ENCODE assay signal across 17 mouse cellular contexts in the genomic region with DNA sequence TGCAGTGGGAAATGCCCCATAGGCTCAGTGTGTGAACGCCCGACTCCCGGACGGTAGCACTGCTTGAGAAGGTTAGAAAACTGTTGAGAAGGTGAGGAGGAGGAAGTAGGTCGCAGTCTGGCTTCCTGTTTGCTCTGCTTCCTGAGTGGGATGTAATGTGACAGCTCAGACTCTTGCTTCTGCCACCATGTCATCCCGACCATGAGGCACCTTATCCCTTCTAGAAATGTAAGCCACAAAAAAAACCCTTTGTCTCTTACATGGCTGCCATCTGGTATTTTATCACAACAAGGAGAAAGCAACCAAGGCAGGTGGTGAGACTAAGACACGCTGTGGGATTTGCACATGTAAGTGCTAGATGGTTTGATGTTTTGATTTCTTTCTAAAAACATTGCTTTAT. TPM values are rescaled to one million over a fixed set of nuclear protein-coding genes. Genes with fewer than 3 reads are reported as not detected.
"Had no signal": no experiment of that assay in that cellular context is flagged by ENCODE, and none has a peak within 500 bp of the region (broad histone marks: within the 10 kb centered on the region; RNA-seq: fewer than 3 reads in every experiment).

No protein-coding gene starts in this region.

- ATAC-seq: liver, postnatal 0 days; lung, postnatal 0 days had no signal

- H3K4me1 ChIP-seq: limb, embryonic 12.5 days; limb, embryonic 15.5 days had no signal

- H3K4me2 ChIP-seq: limb, embryonic 12.5 days; limb, embryonic 15.5 days; liver, embryonic 11.5 days; lung, embryonic 14.5 days; midbrain, embryonic 11.5 days had no signal

- H3K9me3 ChIP-seq: limb, embryonic 12.5 days; limb, embryonic 15.5 days had no signal

- H3K4me3 ChIP-seq: limb, embryonic 12.5 days; limb, embryonic 15.5 days had no signal

- H3K27ac ChIP-seq: limb, embryonic 12.5 days; limb, embryonic 15.5 days; liver, embryonic 14.5 days; macrophage had no signal

- H3K9ac ChIP-seq: limb, embryonic 12.5 days; limb, embryonic 15.5 days; liver, embryonic 14.5 days; liver, postnatal 0 days; lung, embryonic 14.5 days had no signal

- H3K27me3 ChIP-seq: limb, embryonic 15.5 days had no signal

- H3K36me3 ChIP-seq: limb, embryonic 12.5 days; limb, embryonic 15.5 days had no signal

- DNase-seq: kidney, adult 8-10 months; kidney, postnatal 14 days; kidney, postnatal 4 days; left cerebral cortex, postnatal 4 days; liver, postnatal 0 days; lung, embryonic 14.5 days; midbrain, embryonic 14.5 days; thymus, adult 18-20 months; thymus, postnatal 14 days had no signal

RNA-seq across cellular contexts. Expression of a gene that starts 12.2 kb away (rescaled TPM):
- total RNA-seq: megakaryocyte-erythroid progenitor cell, adult 5-6 weeks had no signal
- polyA plus RNA-seq: macrophage had no signal
